Mouse (Mus musculus) stomach, embryonic 15.5 days (tissue): ENCODE results near the gene Riok1. TPM values are rescaled to one million over a fixed set of nuclear protein-coding genes. Genes with fewer than 3 reads are reported as not detected.

Experiments used
- ATAC-seq: fragments of 200-750 bp; cut with Nextera tagmentation; 2 replicates; pipeline ENCODE4 v1.8.0; 2017; ENCODE audit warnings: low read depth, moderate number of reproducible peaks, moderate TSS enrichment; ENCODE audit not compliant: insufficient read depth, low FRiP score
- H3K27ac ChIP-seq: fragments of 300-500 bp; sonication (generic); 2 replicates; pipeline ENCODE4 v1.5.1; 2015; ENCODE audit warnings: mild to moderate bottlenecking, inconsistent platforms
- H3K27me3 ChIP-seq: fragments of 300-500 bp; sonication (generic); replicated peaks from 2 replicates; pipeline ENCODE4 v1.6.1; 2015; ENCODE audit warnings: inconsistent platforms
- H3K36me3 ChIP-seq: fragments of 300-500 bp; sonication (generic); 2 replicates; pipeline ENCODE4 v1.6.1; 2015; ENCODE audit warnings: inconsistent platforms
- H3K4me1 ChIP-seq: fragments of 300-500 bp; sonication (generic); 2 replicates; pipeline ENCODE4 v1.6.1; 2015; ENCODE audit warnings: inconsistent platforms
- H3K4me2 ChIP-seq: fragments of 300-500 bp; sonication (generic); 2 replicates; pipeline ENCODE4 v1.6.1; 2015; ENCODE audit warnings: mild to moderate bottlenecking, inconsistent platforms
- H3K4me3 ChIP-seq: fragments of 300-500 bp; sonication (generic); replicated peaks from 2 replicates; pipeline ENCODE4 v1.5.1; 2015; ENCODE audit warnings: inconsistent platforms
- H3K9ac ChIP-seq: fragments of 300-500 bp; sonication (generic); 2 replicates; pipeline ENCODE4 v1.6.1; 2015; ENCODE audit warnings: inconsistent platforms
- H3K9me3 ChIP-seq: fragments of 300-500 bp; sonication (generic); 2 replicates; pipeline ENCODE4 v1.6.1; 2016; ENCODE audit warnings: inconsistent platforms
- WGBS: fragments of 180-500 bp; shearing (Covaris S2); methylation state at CpG from one replicate; pipeline ENCODE4 v1.1.7; 2015; 5-methylcytosine and 5-hydroxymethylcytosine counted together
- polyA plus RNA-seq: library from polyadenylated mRNA; unstranded; fragments of >200 nt; fragmentation: Nextera tagmentation; extraction: Ambion mirVana; gene quantifications from 2 replicates; pipeline ENCODE4 v1.2.1, GENCODE M21; 2015

Gene Riok1
- polyA plus RNA-seq, 1 experiment from 2014 or later = 48.1 TPM

GRCm38 (mm10) chr13:38073374-38074307, 36.8 kb downstream of the Riok1 start:
- Histone ChIP-seq H3K36me3 (no peaks in the 10 kb centered on the region), H3K4me2 (no peak overlapping the region), H3K27ac (no peak overlapping the region), H3K9me3 (no peaks in the 10 kb centered on the region), H3K4me3 (no peak overlapping the region), H3K4me1 (0 out of 2 replicates have a peak, but pooled peaks cover 4% of the 10 kb centered on the region), H3K9ac (no peak overlapping the region), H3K27me3 (no peaks in the 10 kb centered on the region)
- ATAC-seq = 0 out of 2 replicates have a peak, but pooled peaks have one; percentile 14
- 69% methylated on average over 18 of the region's 18 CpGs for WGBS

- Histone ChIP-seq H3K9ac (no peak overlapping the region), H3K4me3 (no peak overlapping the region), H3K27ac (no peak overlapping the region), H3K9me3 (no peaks in the 10 kb centered on the region), H3K4me1 (0 out of 2 replicates have a peak, but pooled peaks cover 4% of the 10 kb centered on the region), H3K27me3 (no peaks in the 10 kb centered on the region), H3K36me3 (no peaks in the 10 kb centered on the region), H3K4me2 (no peak overlapping the region)
- WGBS = 27% methylated on average over 5 of the region's 5 CpGs
- no peak for ATAC-seq
Observed at GRCm38 (mm10) chr13:38074404-38074803, 37.6 kb downstream of the Riok1 start.

GRCm38 (mm10) chr13:38077113-38077512, 40.3 kb downstream of the Riok1 start:
- WGBS = 26% methylated on average over 11 of the region's 11 CpGs
- H3K36me3 ChIP-seq = no peaks in the 10 kb centered on the region
- no peak overlapping the region for H3K4me2 ChIP-seq
- no peak overlapping the region for H3K4me3 ChIP-seq
- 0 out of 2 replicates have a peak, but pooled peaks cover 4% of the 10 kb centered on the region for H3K4me1 ChIP-seq
- no peaks in the 10 kb centered on the region for H3K27me3 ChIP-seq
- no peak for ATAC-seq
- H3K9ac ChIP-seq = no peak overlapping the region
- H3K9me3 ChIP-seq = no peaks in the 10 kb centered on the region
- H3K27ac ChIP-seq = no peak overlapping the region

- 0 out of 2 replicates have a peak, but pooled peaks cover 4% of the 10 kb centered on the region for H3K4me1 ChIP-seq
- no peaks in the 10 kb centered on the region for H3K27me3 ChIP-seq
- no peak for ATAC-seq
- H3K4me3 ChIP-seq = no peak overlapping the region
- no peaks in the 10 kb centered on the region for H3K9me3 ChIP-seq
- WGBS = 63% methylated on average over 6 of the region's 6 CpGs
- H3K27ac ChIP-seq = no peak overlapping the region
- no peak overlapping the region for H3K9ac ChIP-seq
- no peak overlapping the region for H3K4me2 ChIP-seq
- no peaks in the 10 kb centered on the region for H3K36me3 ChIP-seq
Observed at GRCm38 (mm10) chr13:38078836-38079235, 42.0 kb downstream of the Riok1 start.

GRCm38 (mm10) chr13:38079366-38079765, 42.6 kb downstream of the Riok1 start:
- H3K9ac ChIP-seq = no peak overlapping the region
- H3K4me2 ChIP-seq = no peak overlapping the region
- no peak for ATAC-seq
- H3K27ac ChIP-seq = no peak overlapping the region
- H3K4me1 ChIP-seq = 0 out of 2 replicates have a peak, but pooled peaks cover 4% of the 10 kb centered on the region
- H3K9me3 ChIP-seq = no peaks in the 10 kb centered on the region
- WGBS = 67% methylated on average over 5 of the region's 5 CpGs
- no peaks in the 10 kb centered on the region for H3K36me3 ChIP-seq
- no peak overlapping the region for H3K4me3 ChIP-seq
- H3K27me3 ChIP-seq = no peaks in the 10 kb centered on the region

- 47% methylated on average over 9 of the region's 9 CpGs for WGBS
- H3K9me3 ChIP-seq = no peaks in the 10 kb centered on the region
- H3K9ac ChIP-seq = no peak overlapping the region
- H3K36me3 ChIP-seq = no peaks in the 10 kb centered on the region
- no peak overlapping the region for H3K4me3 ChIP-seq
- ATAC-seq = no peak
- peak overlapping the region; percentile 24 for H3K27ac ChIP-seq
- H3K4me2 ChIP-seq = no peak overlapping the region
- no peaks in the 10 kb centered on the region for H3K27me3 ChIP-seq
- 0 out of 2 replicates have a peak, but pooled peaks cover 4% of the 10 kb centered on the region for H3K4me1 ChIP-seq
Observed at GRCm38 (mm10) chr13:38080014-38080413, 43.2 kb downstream of the Riok1 start.

GRCm38 (mm10) chr13:38080725-38081124, 43.9 kb downstream of the Riok1 start:
- no peak overlapping the region for H3K4me2 ChIP-seq
- H3K4me1 ChIP-seq = 0 out of 2 replicates have a peak, but pooled peaks cover 4% of the 10 kb centered on the region
- no peaks in the 10 kb centered on the region for H3K27me3 ChIP-seq
- 80% methylated on average over 14 of the region's 14 CpGs for WGBS
- peak overlapping the region; percentile 38; the same call in 1 of the 2 replicates for H3K27ac ChIP-seq
- ATAC-seq = no peak; the same call in 1 of the 2 replicates
- H3K4me3 ChIP-seq = no peak overlapping the region
- H3K9me3 ChIP-seq = no peaks in the 10 kb centered on the region
- H3K9ac ChIP-seq = no peak overlapping the region
- no peaks in the 10 kb centered on the region for H3K36me3 ChIP-seq

- no peaks in the 10 kb centered on the region for H3K27me3 ChIP-seq
- no peak overlapping the region for H3K4me2 ChIP-seq
- WGBS = 82% methylated on average over 7 of the region's 7 CpGs
- no peak overlapping the region for H3K9ac ChIP-seq
- H3K36me3 ChIP-seq = no peaks in the 10 kb centered on the region
- no peak for ATAC-seq
- 0 out of 2 replicates have a peak, but pooled peaks cover 4% of the 10 kb centered on the region for H3K4me1 ChIP-seq
- H3K27ac ChIP-seq = peak overlapping the region; percentile 38; the same call in 1 of the 2 replicates
- no peaks in the 10 kb centered on the region for H3K9me3 ChIP-seq
- H3K4me3 ChIP-seq = no peak overlapping the region
Observed at GRCm38 (mm10) chr13:38081161-38081560, 44.4 kb downstream of the Riok1 start.

- no peak overlapping the region for H3K27ac ChIP-seq
- H3K4me1 ChIP-seq = no peaks in the 10 kb centered on the region
- WGBS = 42% methylated on average over 3 of the region's 3 CpGs
- H3K27me3 ChIP-seq = no peaks in the 10 kb centered on the region
- H3K4me2 ChIP-seq = no peak overlapping the region
- H3K9me3 ChIP-seq = no peaks in the 10 kb centered on the region
- no peaks in the 10 kb centered on the region for H3K36me3 ChIP-seq
- ATAC-seq = no peak
- no peak overlapping the region for H3K9ac ChIP-seq
- no peak overlapping the region for H3K4me3 ChIP-seq
Observed at GRCm38 (mm10) chr13:38086711-38087110, 49.9 kb downstream of the Riok1 start.

- ATAC-seq = peak; percentile 56
- no peaks in the 10 kb centered on the region for H3K4me1 ChIP-seq
- 62% methylated on average over 3 of the region's 3 CpGs for WGBS
- no peaks in the 10 kb centered on the region for H3K36me3 ChIP-seq
- no peak overlapping the region; the same call in 1 of the 2 replicates for H3K27ac ChIP-seq
- H3K4me3 ChIP-seq = no peak overlapping the region
- H3K4me2 ChIP-seq = no peak overlapping the region
- no peaks in the 10 kb centered on the region for H3K9me3 ChIP-seq
- no peak overlapping the region for H3K9ac ChIP-seq
- H3K27me3 ChIP-seq = no peaks in the 10 kb centered on the region
Observed at GRCm38 (mm10) chr13:38088008-38088407, 51.2 kb downstream of the Riok1 start.

- H3K4me3 ChIP-seq = no peak overlapping the region
- peak overlapping the region; percentile 55; the same call in 1 of the 2 replicates for H3K27ac ChIP-seq
- WGBS = 76% methylated on average over 6 of the region's 6 CpGs
- no peak overlapping the region for H3K9ac ChIP-seq
- H3K9me3 ChIP-seq = no peaks in the 10 kb centered on the region
- no peaks in the 10 kb centered on the region for H3K36me3 ChIP-seq
- 0 out of 2 replicates have a peak, but pooled peaks have one; percentile 17 for ATAC-seq
- 0 out of 2 replicates have a peak overlapping the region, but pooled peaks have one; percentile 11 for H3K4me2 ChIP-seq
- no peaks in the 10 kb centered on the region for H3K27me3 ChIP-seq
- H3K4me1 ChIP-seq = no peaks in the 10 kb centered on the region
Observed at GRCm38 (mm10) chr13:38089449-38089848, 52.7 kb downstream of the Riok1 start.

GRCm38 (mm10) chr13:38089871-38090270, 53.1 kb downstream of the Riok1 start:
- Histone ChIP-seq H3K27ac (peak overlapping the region; percentile 55; the same call in 1 of the 2 replicates), H3K4me3 (no peak overlapping the region), H3K4me1 (no peaks in the 10 kb centered on the region), H3K9me3 (no peaks in the 10 kb centered on the region), H3K4me2 (0 out of 2 replicates have a peak overlapping the region, but pooled peaks have one; percentile 11), H3K27me3 (no peaks in the 10 kb centered on the region), H3K9ac (no peak overlapping the region), H3K36me3 (no peaks in the 10 kb centered on the region)
- WGBS = 37% methylated on average over 4 of the region's 4 CpGs
- peak; percentile 74 for ATAC-seq
